Mouse (Mus musculus) intestine, embryonic 15.5 days (tissue): ENCODE measurements at regions not wholly inside any gene's neighbourhood (a gene's known extent, or its start where the extent isn't known, plus 50 kb on each side); places are given as distances from the start of the nearest gene placed in this dataset.
"Not testable (repeated sequence)": the region's sequence is repeated elsewhere in the genome, so short reads cannot be mapped to it uniquely, and the experiment has no call there.

Experiments used
- ATAC-seq: fragments of 200-750 bp; cut with Nextera tagmentation; 2 replicates; pipeline ENCODE4 v1.8.0; 2017; ENCODE audit warnings: moderate TSS enrichment, moderate library complexity
- H3K27ac ChIP-seq: fragments of 300-500 bp; sonication (generic); 2 replicates; pipeline ENCODE4 v1.5.1; 2015; ENCODE audit warnings: mild to moderate bottlenecking, inconsistent platforms
- H3K27me3 ChIP-seq: fragments of 300-500 bp; sonication (generic); replicated peaks from 2 replicates; pipeline ENCODE4 v1.6.1; 2015; ENCODE audit warnings: inconsistent platforms
- H3K36me3 ChIP-seq: fragments of 300-500 bp; sonication (generic); 2 replicates; pipeline ENCODE4 v1.6.1; 2015; ENCODE audit warnings: inconsistent platforms
- H3K4me1 ChIP-seq: fragments of 300-500 bp; sonication (generic); replicated peaks from 2 replicates; pipeline ENCODE4 v1.6.1; 2015; ENCODE audit warnings: inconsistent platforms
- H3K4me2 ChIP-seq: fragments of 300-500 bp; sonication (generic); replicated peaks from 2 replicates; pipeline ENCODE4 v1.6.1; 2015; ENCODE audit warnings: mild to moderate bottlenecking, inconsistent platforms
- H3K4me3 ChIP-seq: fragments of 300-500 bp; sonication (generic); replicated peaks from 2 replicates; pipeline ENCODE4 v1.5.1; 2015; ENCODE audit warnings: inconsistent platforms
- H3K9ac ChIP-seq: fragments of 300-500 bp; sonication (generic); 2 replicates; pipeline ENCODE4 v1.6.1; 2015; ENCODE audit warnings: inconsistent platforms
- H3K9me3 ChIP-seq: fragments of 300-500 bp; sonication (generic); 2 replicates; pipeline ENCODE4 v1.6.1; 2016; ENCODE audit warnings: inconsistent platforms
- WGBS: fragments of 180-500 bp; shearing (Covaris S2); methylation state at CpG from one replicate; pipeline ENCODE4 v1.1.7; 2015; 5-methylcytosine and 5-hydroxymethylcytosine counted together

DNA sequence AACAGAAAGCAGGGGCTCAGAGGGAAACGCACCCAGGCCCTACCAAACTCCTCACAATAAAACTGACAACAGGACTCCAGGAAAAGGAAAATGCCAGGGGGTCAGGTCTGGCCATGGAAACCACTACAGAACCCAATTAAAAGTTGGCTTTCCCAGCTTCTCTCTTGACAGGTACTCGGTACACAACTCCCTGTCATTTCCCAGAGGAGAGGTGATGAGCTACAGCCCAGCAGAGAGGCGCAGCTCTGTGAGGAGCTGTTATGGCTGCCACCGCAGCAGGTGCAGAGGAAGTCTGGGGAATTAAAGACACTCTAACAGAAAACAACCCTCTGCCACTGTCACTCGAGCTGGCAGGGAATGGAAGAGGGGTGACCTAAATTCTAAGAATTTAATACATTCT, 95.4 kb upstream of the Vldlr start:
- Histone ChIP-seq H3K36me3 (no peaks in the 10 kb centered on the region), H3K4me1 (no peaks in the 10 kb centered on the region), H3K4me2 (no peak overlapping the region), H3K27ac (no peak overlapping the region), H3K9ac (no peak overlapping the region), H3K27me3 (no peaks in the 10 kb centered on the region), H3K9me3 (no peaks in the 10 kb centered on the region), H3K4me3 (no peak overlapping the region)
- no peak for ATAC-seq
- WGBS = 64% methylated on average over 5 of the region's 5 CpGs

DNA sequence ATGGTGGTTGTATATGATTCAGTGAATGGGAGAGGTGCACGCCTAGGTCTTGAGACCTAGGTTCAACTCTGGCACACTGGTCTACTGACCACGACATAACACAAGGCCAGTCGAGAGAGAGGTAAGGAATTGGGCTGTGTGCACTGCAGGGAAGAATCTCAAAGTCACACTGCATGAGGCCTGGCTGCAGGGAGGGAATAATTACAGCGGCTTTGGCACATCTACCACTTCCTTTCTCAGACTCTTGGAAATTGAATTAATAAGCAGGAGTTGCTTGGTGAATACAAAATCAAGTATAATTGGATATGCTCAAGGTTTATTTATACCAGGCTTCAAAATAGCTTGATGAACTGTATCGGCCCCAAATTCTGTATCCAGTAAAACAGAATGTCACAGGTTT, 93.9 kb upstream of the Vldlr start:
- H3K9me3 ChIP-seq = no peaks in the 10 kb centered on the region
- ATAC-seq = no peak
- H3K27ac ChIP-seq = no peak overlapping the region
- 87% methylated on average over 5 of the region's 5 CpGs for WGBS
- no peak overlapping the region for H3K9ac ChIP-seq
- H3K4me3 ChIP-seq = no peak overlapping the region
- H3K4me1 ChIP-seq = no peaks in the 10 kb centered on the region
- H3K27me3 ChIP-seq = no peaks in the 10 kb centered on the region
- no peaks in the 10 kb centered on the region for H3K36me3 ChIP-seq
- H3K4me2 ChIP-seq = no peak overlapping the region

DNA sequence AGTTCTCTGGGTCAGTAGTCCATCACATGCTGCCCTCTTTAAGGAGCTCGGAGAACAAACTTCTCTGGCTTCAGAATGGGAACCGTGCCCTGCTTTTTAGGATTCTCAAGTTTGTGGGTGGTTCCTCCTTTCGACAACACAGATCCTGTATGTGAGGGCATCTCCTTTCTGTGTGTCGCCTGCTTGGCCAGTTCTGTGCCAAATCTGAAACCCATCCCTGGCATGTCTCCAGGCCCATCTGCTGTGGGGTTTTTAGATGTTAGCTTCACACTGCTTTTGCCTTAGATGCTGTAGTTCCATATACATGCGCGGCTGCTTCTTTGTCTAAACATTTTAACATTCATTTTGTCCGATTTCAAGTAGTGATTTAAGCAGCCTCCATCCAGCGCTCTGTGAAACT, 93.0 kb upstream of the Vldlr start:
- Histone ChIP-seq H3K9ac (no peak overlapping the region), H3K9me3 (no peaks in the 10 kb centered on the region), H3K4me1 (no peaks in the 10 kb centered on the region), H3K27me3 (no peaks in the 10 kb centered on the region), H3K4me2 (no peak overlapping the region), H3K27ac (no peak overlapping the region), H3K4me3 (no peak overlapping the region), H3K36me3 (no peaks in the 10 kb centered on the region)
- ATAC-seq = no peak
- WGBS = 66% methylated on average over 8 of the region's 8 CpGs

DNA sequence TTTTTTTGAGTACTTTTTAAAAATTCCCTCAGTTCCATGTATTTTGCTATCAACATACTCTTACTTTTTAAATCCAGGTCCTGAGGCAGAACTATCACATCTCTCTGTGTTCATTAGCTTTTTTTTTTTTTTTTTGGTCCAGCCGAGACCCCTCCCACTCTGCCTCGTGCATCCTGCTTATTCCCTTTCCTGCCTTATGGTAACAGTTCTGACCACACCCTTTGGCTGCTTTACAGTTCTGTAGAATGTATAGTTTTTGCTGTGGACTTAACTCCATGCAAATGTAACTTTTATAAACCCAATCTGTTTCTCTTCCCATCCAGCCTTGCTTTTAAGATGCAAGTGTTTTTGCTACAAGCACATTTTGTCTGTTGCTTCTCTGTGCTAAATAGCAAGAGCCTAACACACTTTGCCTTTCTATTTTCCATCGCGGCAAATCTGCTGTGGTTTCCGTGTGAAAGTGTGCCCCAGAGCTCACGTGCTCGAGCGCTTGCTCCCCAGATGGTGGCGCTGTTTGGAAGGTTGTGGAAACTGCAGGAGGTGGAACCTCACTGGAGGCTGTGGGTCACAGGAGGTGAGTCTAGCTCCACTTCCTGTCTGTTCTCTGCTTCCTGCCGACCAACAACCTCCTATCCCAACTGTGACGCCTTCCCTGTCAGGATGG, 92.3 kb upstream of the Vldlr start:
- no peak for ATAC-seq

DNA sequence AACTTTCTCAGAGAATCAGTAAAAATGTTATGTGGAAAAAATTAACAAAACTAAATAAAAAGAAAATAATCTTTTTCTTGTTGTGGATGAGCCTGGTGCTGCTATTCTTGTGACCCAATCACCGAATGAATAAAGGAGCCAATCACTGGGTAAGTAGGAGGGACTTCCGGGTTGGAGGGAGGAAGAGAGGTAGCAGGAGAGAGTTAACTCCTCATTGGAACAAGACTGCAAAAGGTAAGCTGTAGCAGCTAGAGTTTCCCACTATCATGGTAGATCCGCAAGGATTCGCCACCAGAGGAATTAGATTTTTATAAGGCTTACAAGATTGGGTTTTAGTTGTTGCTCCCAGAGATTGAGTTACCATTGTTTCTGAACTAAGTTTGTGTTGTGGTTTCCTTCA, 87.8 kb upstream of the Vldlr start:
- not testable (repeated sequence) for H3K9me3 ChIP-seq, H3K27ac ChIP-seq, ATAC-seq, H3K4me2 ChIP-seq, H3K27me3 ChIP-seq, H3K9ac ChIP-seq, H3K4me3 ChIP-seq, H3K4me1 ChIP-seq, H3K36me3 ChIP-seq
- 90% methylated on average over 4 of the region's 4 CpGs for WGBS

More for the DNA sequence above, 92.3 kb upstream of the Vldlr start:
- H3K27me3 ChIP-seq = no peaks in the 10 kb centered on the region
- H3K9me3 ChIP-seq = no peaks in the 10 kb centered on the region
- no peak overlapping the region for H3K4me3 ChIP-seq
- H3K36me3 ChIP-seq = no peaks in the 10 kb centered on the region
- H3K27ac ChIP-seq = no peak overlapping the region
- no peak overlapping the region for H3K9ac ChIP-seq
- 57% methylated on average over 11 of the region's 11 CpGs for WGBS
- H3K4me1 ChIP-seq = no peaks in the 10 kb centered on the region
- H3K4me2 ChIP-seq = no peak overlapping the region

DNA sequence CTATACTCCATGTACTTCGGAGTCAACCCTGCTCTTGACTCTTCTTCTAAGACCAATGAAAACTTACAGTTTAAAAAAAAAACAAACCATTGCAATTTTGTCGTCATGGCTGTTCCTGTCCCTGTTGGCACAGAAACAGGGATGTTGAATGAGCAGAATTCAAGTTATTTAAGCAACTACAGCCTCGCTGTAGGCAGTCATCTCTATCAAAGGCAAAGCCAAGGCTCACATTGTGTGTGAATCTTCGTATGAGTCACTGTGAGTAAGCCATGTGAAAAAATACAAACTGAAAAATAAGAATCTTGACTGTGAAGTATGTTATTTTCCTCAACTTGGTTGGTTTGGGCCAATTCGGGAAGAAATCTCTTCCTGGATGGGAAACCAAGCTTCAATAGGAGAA, 81.9 kb upstream of the Vldlr start:
- Histone ChIP-seq H3K4me1 (no peaks in the 10 kb centered on the region), H3K36me3 (no peaks in the 10 kb centered on the region), H3K27me3 (no peaks in the 10 kb centered on the region), H3K4me3 (no peak overlapping the region), H3K27ac (no peak overlapping the region), H3K4me2 (no peak overlapping the region), H3K9ac (no peak overlapping the region), H3K9me3 (no peaks in the 10 kb centered on the region)
- no peak for ATAC-seq
- WGBS = 86% methylated on average over 5 of the region's 5 CpGs

DNA sequence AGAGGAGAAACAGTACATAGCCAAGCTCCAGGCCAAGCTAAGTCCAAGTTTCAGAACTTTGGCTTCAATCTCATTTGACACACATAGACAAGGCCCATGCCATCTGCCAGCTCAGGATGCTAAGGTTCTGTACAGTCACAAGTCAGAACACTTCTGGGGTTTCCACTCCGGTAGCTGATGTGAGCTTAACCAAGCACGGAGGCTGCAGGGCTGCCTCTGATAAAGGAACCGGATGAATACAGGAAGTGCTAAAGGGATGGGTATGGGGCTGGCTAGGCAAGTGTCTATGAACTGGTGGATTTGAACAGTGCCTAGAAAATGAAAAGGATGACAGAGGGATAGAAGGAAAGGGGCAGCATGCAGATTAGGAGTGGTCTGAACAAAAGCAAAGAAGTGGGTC, 75.4 kb upstream of the Vldlr start:
- Histone ChIP-seq H3K27me3 (no peaks in the 10 kb centered on the region), H3K4me1 (no peaks in the 10 kb centered on the region), H3K4me3 (no peak overlapping the region), H3K9ac (no peak overlapping the region), H3K36me3 (no peaks in the 10 kb centered on the region), H3K9me3 (no peaks in the 10 kb centered on the region), H3K27ac (no peak overlapping the region), H3K4me2 (no peak overlapping the region)
- ATAC-seq = no peak
- WGBS = 71% methylated on average over 3 of the region's 3 CpGs

DNA sequence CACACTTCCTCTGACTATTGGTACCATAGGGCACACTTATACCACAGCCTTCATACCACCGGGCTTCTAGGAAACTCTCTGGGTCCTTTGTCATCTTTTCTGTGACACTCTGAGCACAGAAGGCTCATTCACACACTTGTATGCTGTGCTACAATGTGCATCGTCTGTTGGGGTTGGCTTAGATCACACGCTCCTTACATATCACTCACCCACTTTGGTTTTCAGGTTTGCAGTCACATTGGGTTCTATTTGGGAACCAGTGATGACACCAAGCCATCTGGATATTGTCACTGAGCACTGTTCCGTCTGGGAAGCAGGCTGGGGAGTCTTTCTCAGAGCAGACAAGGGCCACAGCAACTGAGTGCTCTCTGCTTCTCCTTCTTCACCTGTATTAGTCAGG, 74.1 kb upstream of the Vldlr start:
- no peaks in the 10 kb centered on the region for H3K27me3 ChIP-seq
- no peaks in the 10 kb centered on the region for H3K9me3 ChIP-seq
- no peaks in the 10 kb centered on the region for H3K4me1 ChIP-seq
- H3K4me3 ChIP-seq = no peak overlapping the region
- ATAC-seq = no peak
- H3K36me3 ChIP-seq = no peaks in the 10 kb centered on the region
- 83% methylated on average over 4 of the region's 4 CpGs for WGBS
- no peak overlapping the region for H3K4me2 ChIP-seq
- H3K9ac ChIP-seq = no peak overlapping the region
- no peak overlapping the region for H3K27ac ChIP-seq

DNA sequence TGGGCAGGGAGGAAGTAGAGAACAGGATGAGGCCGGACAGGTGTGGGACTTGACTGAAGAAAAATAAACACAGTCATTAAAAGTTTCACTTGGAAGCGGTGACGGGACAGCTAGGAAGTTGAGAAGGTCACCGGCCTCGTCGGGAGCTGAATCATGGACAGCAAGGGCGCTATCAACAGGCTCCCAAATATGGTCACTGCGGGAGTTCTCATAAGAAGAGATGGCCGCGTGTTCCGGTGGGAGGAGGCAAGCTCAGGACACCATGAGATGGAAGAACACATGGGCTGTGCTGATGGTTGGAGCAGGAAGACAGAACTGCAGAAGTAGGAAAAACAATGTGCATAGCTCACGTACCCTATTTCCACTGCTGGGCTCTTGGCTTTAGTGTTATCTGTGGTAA, 68.9 kb upstream of the Vldlr start:
- Histone ChIP-seq H3K27ac (no peak overlapping the region), H3K9ac (no peak overlapping the region), H3K4me1 (no peaks in the 10 kb centered on the region), H3K4me2 (no peak overlapping the region), H3K9me3 (no peaks in the 10 kb centered on the region), H3K27me3 (no peaks in the 10 kb centered on the region), H3K4me3 (no peak overlapping the region), H3K36me3 (no peaks in the 10 kb centered on the region)
- WGBS = 66% methylated on average over 12 of the region's 12 CpGs
- ATAC-seq = no peak

DNA sequence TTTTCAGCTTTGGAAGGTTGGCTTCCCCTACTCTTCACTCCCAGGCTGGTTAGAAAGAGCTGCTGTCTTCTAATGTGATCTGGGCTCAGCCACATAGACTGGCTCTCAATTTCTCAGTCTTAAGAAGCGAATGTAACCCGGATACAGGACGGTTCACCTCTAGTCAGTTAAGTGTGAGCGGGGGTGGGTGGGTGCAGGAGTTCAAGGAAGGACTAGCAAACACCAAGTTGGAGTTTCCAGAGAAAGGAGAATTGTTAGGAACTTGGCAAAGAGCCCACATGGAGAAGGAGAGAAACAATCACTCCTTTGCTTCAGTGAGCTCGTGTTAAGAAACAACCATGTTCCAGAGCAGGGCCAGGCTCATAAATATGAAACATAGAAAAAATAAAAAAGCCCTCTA, 68.0 kb upstream of the Vldlr start:
- H3K4me2 ChIP-seq = no peak overlapping the region
- peak; percentile 23; the same call in 1 of the 2 replicates for ATAC-seq
- H3K4me3 ChIP-seq = no peak overlapping the region
- H3K4me1 ChIP-seq = no peaks in the 10 kb centered on the region
- 61% methylated on average over 5 of the region's 5 CpGs for WGBS
- H3K27ac ChIP-seq = no peak overlapping the region
- no peaks in the 10 kb centered on the region for H3K9me3 ChIP-seq
- H3K9ac ChIP-seq = no peak overlapping the region
- no peaks in the 10 kb centered on the region for H3K27me3 ChIP-seq
- H3K36me3 ChIP-seq = no peaks in the 10 kb centered on the region

DNA sequence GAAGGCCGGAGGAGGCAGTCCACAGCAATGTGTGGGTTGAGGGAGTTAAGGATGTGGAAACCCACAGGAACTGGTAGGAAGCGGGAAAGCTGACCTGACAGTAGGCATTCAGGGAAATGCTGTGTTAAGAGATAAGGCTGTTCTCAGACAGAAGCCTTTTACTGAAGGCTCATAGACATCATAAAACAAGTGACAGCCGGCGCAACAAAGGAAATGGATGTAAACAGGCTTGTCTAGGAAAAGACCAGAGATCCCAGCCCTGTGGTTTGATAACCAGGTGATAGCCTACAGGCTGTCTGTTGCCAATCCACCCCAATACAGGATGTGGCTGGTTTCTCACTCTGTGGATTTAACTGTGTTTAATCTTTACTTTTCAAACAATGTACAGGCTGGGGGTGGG, 66.7 kb upstream of the Vldlr start:
- Histone ChIP-seq H3K9ac (no peak overlapping the region), H3K4me3 (no peak overlapping the region), H3K4me2 (no peak overlapping the region), H3K9me3 (no peaks in the 10 kb centered on the region), H3K27ac (no peak overlapping the region), H3K4me1 (no peaks in the 10 kb centered on the region), H3K36me3 (no peaks in the 10 kb centered on the region), H3K27me3 (no peaks in the 10 kb centered on the region)
- ATAC-seq = peak; percentile 34; the same call in 1 of the 2 replicates
- 54% methylated on average over 4 of the region's 4 CpGs for WGBS

DNA sequence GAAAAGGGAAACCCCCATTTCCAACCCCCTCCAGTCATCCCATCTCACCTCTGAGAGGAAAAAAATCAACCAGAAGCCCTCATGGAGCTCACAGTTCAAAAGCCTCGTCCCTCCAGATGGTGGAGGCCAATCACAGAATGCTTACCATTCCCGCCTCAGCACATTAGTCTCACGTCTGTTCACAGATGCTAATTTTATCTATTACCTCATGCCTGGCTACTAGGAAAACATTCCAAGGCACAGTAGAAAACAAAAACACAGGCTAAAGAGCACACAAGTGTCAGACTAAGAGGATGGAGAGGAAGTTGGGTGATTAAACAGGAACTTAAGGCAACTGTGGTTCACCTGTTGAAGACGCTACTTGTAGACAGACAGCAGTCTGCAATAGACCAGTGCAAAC, 54.4 kb upstream of the Vldlr start:
- H3K4me1 ChIP-seq = no peaks in the 10 kb centered on the region
- H3K27me3 ChIP-seq = no peaks in the 10 kb centered on the region
- H3K27ac ChIP-seq = no peak overlapping the region
- no peaks in the 10 kb centered on the region for H3K36me3 ChIP-seq
- no peak overlapping the region for H3K9ac ChIP-seq
- ATAC-seq = no peak
- no peak overlapping the region for H3K4me3 ChIP-seq
- no peaks in the 10 kb centered on the region for H3K9me3 ChIP-seq
- WGBS = 67% methylated on average over 4 of the region's 4 CpGs
- no peak overlapping the region for H3K4me2 ChIP-seq
